Mouse (Mus musculus) hindbrain, embryonic 14.5 days (tissue): Measurements from ENCODE around the gene Wfdc17. TPM values are rescaled to one million over a fixed set of nuclear protein-coding genes. Genes with fewer than 3 reads are reported as not detected.

Experiments
- ATAC-seq: fragments of 200-750 bp; cut with Nextera tagmentation; 2 replicates; pipeline ENCODE4 v1.8.0; 2017; ENCODE audit warnings: moderate number of reproducible peaks, mild to moderate bottlenecking, moderate TSS enrichment, moderate library complexity; ENCODE audit not compliant: low FRiP score
- DNase-seq: peaks from one replicate; pipeline ENCODE4 v3.0.0-alpha.2; 2015; ENCODE audit warnings: low spot score
- H3K27ac ChIP-seq: fragments of 300-500 bp; sonication (generic); 2 replicates; pipeline ENCODE4 v1.5.1; 2014; ENCODE audit warnings: mild to moderate bottlenecking, moderate library complexity
- H3K27me3 ChIP-seq: fragments of 300-500 bp; sonication (generic); 2 replicates; pipeline ENCODE4 v1.6.1; 2014; ENCODE audit warnings: mild to moderate bottlenecking, low read length, mixed read lengths; ENCODE audit not compliant: control insufficient read depth, insufficient read depth
- H3K36me3 ChIP-seq: fragments of 300-500 bp; sonication (generic); replicated peaks from 2 replicates; pipeline ENCODE4 v1.6.1; 2014; ENCODE audit not compliant: control insufficient read depth, insufficient read depth
- H3K4me1 ChIP-seq: fragments of 300-500 bp; sonication (generic); replicated peaks from 2 replicates; pipeline ENCODE4 v1.6.1; 2014; ENCODE audit warnings: antibody characterized with exemption, low read length, mixed read lengths; ENCODE audit not compliant: control insufficient read depth, insufficient read depth
- H3K4me2 ChIP-seq: fragments of 300-500 bp; sonication (generic); replicated peaks from 2 replicates; pipeline ENCODE4 v1.6.1; 2014; ENCODE audit warnings: mild to moderate bottlenecking, moderate library complexity
- H3K4me3 ChIP-seq: fragments of 300-500 bp; sonication (generic); replicated peaks from 2 replicates; pipeline ENCODE4 v1.5.1; 2014; ENCODE audit warnings: mild to moderate bottlenecking, low read length
- H3K9ac ChIP-seq: fragments of 300-500 bp; sonication (generic); 2 replicates; pipeline ENCODE4 v1.6.1; 2014
- H3K9me3 ChIP-seq: fragments of 300-500 bp; sonication (generic); 2 replicates; pipeline ENCODE4 v1.6.1; 2016; ENCODE audit warnings: low read length; ENCODE audit not compliant: control insufficient read depth
- WGBS: fragments of 180-500 bp; shearing (Covaris S2); extraction: QIAGEN DNeasy Blood & Tissue Kit; methylation state at CpG from one replicate; pipeline ENCODE4 v1.1.7; 2014; 5-methylcytosine and 5-hydroxymethylcytosine counted together
- polyA plus RNA-seq: library from polyadenylated mRNA; unstranded; fragments of >200 nt; fragmentation: Nextera tagmentation; extraction: Ambion mirVana; gene quantifications from 2 replicates; pipeline ENCODE4 v1.2.1, GENCODE M21; 2014

The Wfdc17 gene
- polyA plus RNA-seq, 1 experiment from 2014 or later, result 1.4 TPM

- DNase-seq, result no peak
- Histone ChIP-seq H3K27ac (no peak overlapping the region), H3K9ac (no peak overlapping the region), H3K36me3 (no peaks in the 10 kb centered on the region), H3K9me3 (no peaks in the 10 kb centered on the region), H3K27me3 (peaks cover 33% of the 10 kb centered on the region), H3K4me2 (no peak overlapping the region), H3K4me3 (no peak overlapping the region), H3K4me1 (no peaks in the 10 kb centered on the region)
- no peak for ATAC-seq
- 76% methylated on average over 6 of the region's 6 CpGs for whole genome bisulfite sequencing
Measured at GRCm38 (mm10) chr11:83747376-83748265, 43.8 kb downstream of the Wfdc17 start.

- peak within 1 kb of the TSS; percentile 83 for H3K27ac ChIP-seq
- DNase-seq, result peak; percentile 93
- H3K4me1 ChIP-seq, result peaks cover 15% of the 10 kb centered on the region
- no peaks in the 10 kb centered on the region for H3K9me3 ChIP-seq
- peak within 1 kb of the TSS; percentile 79 for H3K9ac ChIP-seq
- peaks cover 32% of the 10 kb centered on the region for H3K36me3 ChIP-seq
- WGBS, result under 1% methylated on average over 47 of the region's 47 CpGs
- peaks cover 27% of the 10 kb centered on the region for H3K27me3 ChIP-seq
- peak within 1 kb of the TSS; percentile 59 for H3K4me3 ChIP-seq
- peak; percentile 94 for ATAC-seq
- H3K4me2 ChIP-seq, result peak within 1 kb of the TSS; percentile 73
Measured at GRCm38 (mm10) chr11:83753581-83754181, 49.9 kb downstream of the Wfdc17 start, which contains the start of gene Heatr6. Gene Heatr6, plus strand, starts transcription at chr11:83753696.

GRCm38 (mm10) chr11:83754227-83754626 is 50.4 kb downstream of the Wfdc17 start:
- Histone ChIP-seq H3K27ac (peak overlapping the region; percentile 83), H3K4me1 (peaks cover 15% of the 10 kb centered on the region), H3K36me3 (peaks cover 37% of the 10 kb centered on the region), H3K27me3 (peaks cover 22% of the 10 kb centered on the region), H3K4me2 (peak overlapping the region; percentile 73), H3K9me3 (no peaks in the 10 kb centered on the region), H3K4me3 (peak overlapping the region; percentile 59), H3K9ac (peak overlapping the region; percentile 79)
- DNase-seq (no peak), ATAC-seq (no peak; the same call in 1 of the 2 replicates)
- 6% methylated on average over 8 of the region's 8 CpGs for WGBS

Other genes with a start within 250 kb of the Wfdc17 start
- 3.9 and 4.2 TPM in 2 replicates for gene Mmp28, start 240.9 kb upstream of the Wfdc17 start, polyA plus RNA-seq
- 9.4 and 11.3 TPM in 2 replicates for gene Taf15, start 230.9 kb upstream of the Wfdc17 start, polyA plus RNA-seq
- not detected in 2 replicates for gene Heatr9, start 181.8 kb upstream of the Wfdc17 start, polyA plus RNA-seq
- not detected in 2 replicates for gene Ccl5, start 173.5 kb upstream of the Wfdc17 start, polyA plus RNA-seq
- gene Ccl9, start 125.4 kb upstream of the Wfdc17 start, polyA plus RNA-seq, result 2.1 and 2.9 TPM in 2 replicates
- gene Ccl6, start 110.9 kb upstream of the Wfdc17 start, polyA plus RNA-seq, result 2.5 and 3.1 TPM in 2 replicates
- gene Rpl9-ps1, start 58.4 kb upstream of the Wfdc17 start, polyA plus RNA-seq, result not detected in 2 replicates
- 1.5 and 1.9 TPM in 2 replicates for gene Ccl3, start 54.6 kb upstream of the Wfdc17 start, polyA plus RNA-seq
- gene Ccl4, start 41.4 kb upstream of the Wfdc17 start, polyA plus RNA-seq, result 0.43 TPM in 1 of 2 replicates, not detected in the other
- gene Wfdc18, start 5.0 kb downstream of the Wfdc17 start, polyA plus RNA-seq, result not detected in 2 replicates
- gene Wfdc21, start 42.9 kb downstream of the Wfdc17 start, polyA plus RNA-seq, result not detected in 2 replicates
- gene Heatr6, start 49.7 kb downstream of the Wfdc17 start, polyA plus RNA-seq, result 29.1 and 33.3 TPM in 2 replicates
- gene Hnf1b, start 146.1 kb downstream of the Wfdc17 start, polyA plus RNA-seq, result 0.21 TPM in 1 of 2 replicates, not detected in the other
- 21.9 and 25.3 TPM in 2 replicates for gene Ddx52, start 238.1 kb downstream of the Wfdc17 start, polyA plus RNA-seq